Mouse (Mus musculus) heart, embryonic 14.5 days (tissue): ENCODE results near the gene Zfp512. TPM values are rescaled to one million over a fixed set of nuclear protein-coding genes. Genes with fewer than 3 reads are reported as not detected.

Experiments used
- polyA plus RNA-seq: library from polyadenylated mRNA; unstranded; fragments of >200 nt; fragmentation: Nextera tagmentation; extraction: Ambion mirVana; gene quantifications from 2 replicates; pipeline ENCODE4 v1.2.1, GENCODE M21; 2014

Gene Zfp512
- polyA plus RNA-seq, 1 experiment from 2014 or later = 32.7 TPM

Other genes with a start within 250 kb of the Zfp512 start
- 85.4 and 91.1 TPM in 2 replicates for gene Ppm1g, start 231.7 kb upstream of the Zfp512 start, polyA plus RNA-seq
- 124 and 125 TPM in 2 replicates for gene Nrbp1, start 211.6 kb upstream of the Zfp512 start, polyA plus RNA-seq
- gene Gm9970, start 211.2 kb upstream of the Zfp512 start, polyA plus RNA-seq = 0.41 and 1.1 TPM in 2 replicates
- gene Krtcap3, start 200.7 kb upstream of the Zfp512 start, polyA plus RNA-seq = 4.8 and 5.4 TPM in 2 replicates
- 22.3 and 28.5 TPM in 2 replicates for gene Ift172, start 161.3 kb upstream of the Zfp512 start, polyA plus RNA-seq
- 21.7 and 22.8 TPM in 2 replicates for gene Fndc4, start 156.4 kb upstream of the Zfp512 start, polyA plus RNA-seq
- gene Gckr, start 155.0 kb upstream of the Zfp512 start, polyA plus RNA-seq = not detected in 2 replicates
- gene 4930548H24Rik, start 33.3 kb downstream of the Zfp512 start, polyA plus RNA-seq = not detected in 2 replicates
- gene Gpn1, start 42.3 kb downstream of the Zfp512 start, polyA plus RNA-seq = 37.9 and 38.8 TPM in 2 replicates
- gene Slc4a1ap, start 74.6 kb downstream of the Zfp512 start, polyA plus RNA-seq = 17.6 and 19.5 TPM in 2 replicates
- gene Supt7l, start 75.4 kb downstream of the Zfp512 start, polyA plus RNA-seq = 16.7 and 16.9 TPM in 2 replicates
- 435 and 456 TPM in 2 replicates for gene Mrpl33, start 144.5 kb downstream of the Zfp512 start, polyA plus RNA-seq
- 3.6 and 4.5 TPM in 2 replicates for gene Rbks, start 245.2 kb downstream of the Zfp512 start, polyA plus RNA-seq
- 37.3 and 47.8 TPM in 2 replicates for gene Babam2, start 245.3 kb downstream of the Zfp512 start, polyA plus RNA-seq